Mouse (Mus musculus): Measurements from ENCODE around the gene C2cd4c.

The C2cd4c gene

DNA sequence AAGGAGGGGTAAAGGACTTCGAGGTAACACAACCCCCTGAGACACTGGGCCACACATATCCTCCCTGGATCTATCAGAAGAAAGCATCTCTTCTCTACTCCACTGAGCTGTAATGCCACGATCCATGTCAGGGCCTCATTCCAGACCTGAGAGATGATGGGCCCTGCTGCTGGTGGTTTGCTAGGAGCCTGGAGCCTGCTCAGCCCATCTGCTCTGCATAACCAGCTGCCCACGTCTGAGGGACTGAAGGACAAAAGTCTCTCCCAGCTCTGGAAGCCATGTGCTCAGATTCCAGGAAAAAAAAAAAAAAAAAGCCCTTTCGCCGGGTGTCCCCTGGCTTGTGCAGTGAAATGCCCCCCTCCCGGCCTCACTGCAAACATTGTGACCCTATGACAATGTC, 38.1 kb downstream of the C2cd4c start:
- no peak for DNase-seq

DNA sequence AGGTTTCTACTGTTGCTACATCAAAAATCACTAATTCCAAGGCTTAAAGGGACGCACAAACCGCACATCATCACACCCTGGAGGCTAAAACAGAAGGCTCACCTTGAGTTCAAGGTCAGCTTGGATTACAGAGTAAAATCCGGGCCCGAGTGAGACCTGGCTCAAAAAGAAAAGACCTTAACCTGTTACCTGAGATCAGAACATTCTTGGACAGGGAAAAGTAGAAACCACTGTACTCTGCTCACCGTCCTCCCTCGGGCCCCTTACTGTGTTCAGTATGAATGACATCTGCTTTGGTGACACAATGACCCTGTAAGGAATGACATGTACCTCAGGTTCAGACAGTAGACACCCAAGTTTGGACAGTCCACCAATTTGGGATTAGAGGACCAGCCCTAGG, 39.0 kb downstream of the C2cd4c start:
- no peak for DNase-seq

DNA sequence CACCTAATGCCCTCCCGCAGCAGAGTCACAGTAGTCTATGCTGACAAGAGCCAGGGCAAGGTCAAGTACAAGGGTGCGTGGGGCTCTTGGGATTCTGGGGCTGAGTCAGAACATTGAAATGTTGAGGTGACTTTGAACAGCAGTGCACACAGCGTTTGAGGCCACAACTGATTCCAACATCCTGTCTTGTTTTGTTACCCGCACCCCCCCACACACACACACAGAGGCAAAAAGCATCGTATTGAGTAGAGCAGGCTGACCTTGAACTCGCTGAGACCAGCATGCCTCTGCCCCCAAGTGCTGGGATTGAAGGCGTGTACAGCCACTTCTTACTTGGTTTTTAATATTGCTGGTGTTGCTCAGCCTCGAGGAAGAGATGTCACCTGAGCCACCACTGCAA, 39.5 kb downstream of the C2cd4c start:
- no peak for DNase-seq

DNA sequence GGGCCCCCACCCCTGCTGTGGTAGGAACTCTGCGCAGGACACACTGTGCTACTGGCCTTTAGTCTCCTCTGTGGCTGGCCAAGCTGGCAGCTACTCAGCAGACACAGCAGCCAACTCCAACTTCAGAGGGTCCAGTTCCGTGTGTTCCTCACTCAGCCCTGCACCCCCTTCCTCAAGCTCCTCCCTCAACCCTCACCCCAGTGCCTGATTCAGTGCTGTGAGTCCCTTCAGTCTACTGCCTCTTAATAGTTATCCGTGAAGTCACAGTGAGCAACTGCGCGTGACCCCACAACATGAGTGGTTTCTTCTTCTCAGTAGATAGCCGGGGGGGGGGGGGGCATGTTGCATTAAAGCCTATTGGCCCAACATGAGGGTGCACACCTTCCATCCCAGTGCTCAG, 40.2 kb downstream of the C2cd4c start:
- no peak for DNase-seq

DNA sequence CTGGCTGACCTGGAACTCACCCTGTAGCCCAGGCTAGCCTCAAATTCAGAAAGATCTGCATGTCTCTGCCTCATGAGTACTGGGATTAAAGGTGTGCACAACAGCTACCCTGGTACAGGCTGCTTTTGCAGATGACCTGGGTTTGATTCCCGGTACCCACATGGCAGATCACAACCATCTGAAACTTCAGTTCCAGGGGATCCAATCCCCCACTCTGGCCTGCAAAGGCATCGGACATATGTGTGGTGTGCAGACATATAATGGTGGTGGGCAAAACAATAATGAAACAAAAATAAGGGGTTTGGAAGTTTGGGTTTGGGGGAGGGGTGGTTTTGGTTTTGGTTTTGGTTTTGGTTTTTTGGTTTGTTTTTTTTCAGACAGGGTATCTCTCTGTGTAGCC, 42.5 kb downstream of the C2cd4c start:
- DNase-seq = no peak

DNA sequence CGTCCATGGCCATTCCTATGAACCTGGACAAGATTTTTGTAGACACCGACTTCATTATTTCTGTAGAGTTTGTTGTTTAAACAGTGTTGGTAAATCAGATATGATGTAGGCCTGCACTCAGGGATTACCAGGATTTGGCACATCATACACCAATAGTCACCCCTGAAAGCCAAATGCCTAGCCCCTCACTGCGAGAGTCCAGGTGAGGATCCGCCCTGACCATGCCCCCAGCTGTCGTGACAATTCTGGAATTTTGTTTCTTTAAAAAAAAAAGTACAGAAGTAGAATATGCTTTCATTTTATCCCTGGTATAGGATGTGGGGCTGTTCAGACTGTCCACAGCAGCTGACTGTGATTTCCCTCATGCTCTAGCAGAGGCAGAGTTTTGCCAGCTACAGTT, 43.9 kb downstream of the C2cd4c start:
- no peak for DNase-seq

DNA sequence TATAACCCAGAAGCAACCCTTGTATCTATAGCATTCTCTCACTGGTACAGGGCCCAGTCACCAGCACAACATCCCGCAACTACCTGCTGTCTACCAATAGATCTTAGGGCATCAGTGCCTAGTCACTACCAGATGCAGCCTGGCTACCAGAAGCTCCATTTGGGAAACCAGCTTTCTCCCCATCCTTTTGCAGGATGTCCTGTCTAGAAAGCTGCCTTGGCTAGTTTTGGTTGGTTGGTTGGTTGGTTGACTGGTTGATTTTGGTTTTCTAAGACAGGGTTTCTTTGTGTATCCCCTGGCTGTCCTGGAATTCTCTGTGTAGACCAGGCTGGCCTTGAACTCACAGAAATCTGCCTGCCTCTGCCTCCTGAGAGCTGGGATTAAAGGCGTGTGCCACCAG, 54.1 kb downstream of the C2cd4c start:
- no peak for DNase-seq

DNA sequence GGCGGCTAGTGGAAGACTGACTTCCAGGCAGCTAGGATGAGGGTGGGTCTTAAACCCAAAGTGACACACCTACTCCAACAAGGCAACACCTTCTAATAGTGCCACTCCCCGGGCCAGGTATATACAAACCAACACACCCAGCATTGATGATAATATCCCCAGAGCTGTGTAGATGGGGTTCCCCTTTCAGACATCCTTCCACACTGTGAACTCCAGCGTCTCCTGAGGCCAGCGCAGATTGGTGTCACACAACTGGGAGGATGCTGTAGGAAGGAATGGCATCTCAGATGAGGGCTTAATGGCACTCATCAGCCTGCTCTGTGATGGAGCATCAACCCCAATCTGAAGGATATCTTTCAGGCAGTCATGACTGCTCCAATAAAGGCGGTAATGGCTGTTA, 56.3 kb downstream of the C2cd4c start:
- DNase-seq = no peak

DNA sequence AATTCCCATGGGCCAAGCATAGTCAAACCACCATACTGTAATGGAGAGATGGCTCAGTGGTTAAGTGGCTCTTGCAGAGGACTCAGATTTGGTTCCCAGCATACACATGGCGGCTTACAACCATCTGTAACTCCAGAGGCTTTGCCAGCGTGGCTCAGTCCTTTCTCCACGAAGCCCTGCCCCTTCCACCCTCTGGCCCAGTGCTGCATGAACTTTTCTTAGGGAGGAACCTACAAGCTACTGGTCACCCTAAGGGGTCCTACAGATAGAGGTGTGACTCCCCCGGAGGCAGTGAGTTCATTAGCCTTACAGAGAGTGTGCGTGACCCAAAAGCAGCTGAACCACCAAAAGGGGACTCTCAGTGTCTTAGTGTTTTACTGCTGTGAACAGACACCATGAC, 56.9 kb downstream of the C2cd4c start:
- no peak for DNase-seq
